Mouse (Mus musculus) kidney, adult 2 months (tissue): ENCODE results near the gene Crlf1. TPM values are rescaled to one million over a fixed set of nuclear protein-coding genes. Genes with fewer than 3 reads are reported as not detected.
A peak's percentile ranks its signal among the peaks of the same experiment; 100 is the strongest.

Source experiments
- DNase-seq: peaks from one replicate; pipeline ENCODE4 v3.0.0; 2021
- H3K27ac ChIP-seq: fragments of 200-500 bp; 2 replicates; pipeline ENCODE4 v1.5.1; 2012; ENCODE audit warnings: low read depth, low read length, control low read depth, inconsistent platforms; ENCODE audit not compliant: insufficient read depth
- H3K27me3 ChIP-seq: fragments of 200-500 bp; replicated peaks from 2 replicates; pipeline ENCODE4 v1.6.1; 2012; ENCODE audit warnings: mild to moderate bottlenecking, moderate library complexity, low read length, inconsistent platforms; ENCODE audit not compliant: control insufficient read depth, insufficient read depth
- H3K36me3 ChIP-seq: fragments of 200-500 bp; 2 replicates; pipeline ENCODE4 v1.6.1; 2012; ENCODE audit warnings: mild to moderate bottlenecking, moderate library complexity, low read length, inconsistent platforms; ENCODE audit not compliant: control insufficient read depth, insufficient read depth
- H3K4me1 ChIP-seq: fragments of 200-500 bp; 2 replicates; pipeline ENCODE4 v1.6.1; 2011; ENCODE audit warnings: low read length; ENCODE audit not compliant: control insufficient read depth, insufficient read depth
- H3K4me3 ChIP-seq: fragments of 200-500 bp; 2 replicates; pipeline ENCODE4 v1.5.1; 2011; ENCODE audit warnings: mild to moderate bottlenecking, low read depth, low read length, control low read depth; ENCODE audit not compliant: insufficient read depth
- CTCF ChIP-seq: fragments of 200-500 bp; conservative IDR thresholded peaks from 2 replicates; pipeline ENCODE4 v1.5.1; 2011; ENCODE audit warnings: low read depth, mild to moderate bottlenecking, control low read depth, low read length, moderate library complexity, mixed read lengths; ENCODE audit not compliant: insufficient read depth, insufficient read length
- POLR2A ChIP-seq: fragments of 200-500 bp; IDR thresholded peaks from one replicate; pipeline ENCODE4 v1.6.1; 2011; ENCODE audit warnings: low read depth, low read length, control low read depth
- WGBS: fragments of 180-500 bp; shearing (Covaris S2); methylation state at CpG from one replicate; pipeline ENCODE4 v1.1.7; 2018; 5-methylcytosine and 5-hydroxymethylcytosine counted together
- polyA plus RNA-seq: library from polyadenylated mRNA; depleted of rRNA; stranded (reverse); fragments of >200 nt; gene quantifications from 2 replicates; pipeline ENCODE4 v1.2.3, GENCODE M21; 2012

Gene Crlf1
- polyA plus RNA-seq, 1 experiment: 2.6 TPM

DNA sequence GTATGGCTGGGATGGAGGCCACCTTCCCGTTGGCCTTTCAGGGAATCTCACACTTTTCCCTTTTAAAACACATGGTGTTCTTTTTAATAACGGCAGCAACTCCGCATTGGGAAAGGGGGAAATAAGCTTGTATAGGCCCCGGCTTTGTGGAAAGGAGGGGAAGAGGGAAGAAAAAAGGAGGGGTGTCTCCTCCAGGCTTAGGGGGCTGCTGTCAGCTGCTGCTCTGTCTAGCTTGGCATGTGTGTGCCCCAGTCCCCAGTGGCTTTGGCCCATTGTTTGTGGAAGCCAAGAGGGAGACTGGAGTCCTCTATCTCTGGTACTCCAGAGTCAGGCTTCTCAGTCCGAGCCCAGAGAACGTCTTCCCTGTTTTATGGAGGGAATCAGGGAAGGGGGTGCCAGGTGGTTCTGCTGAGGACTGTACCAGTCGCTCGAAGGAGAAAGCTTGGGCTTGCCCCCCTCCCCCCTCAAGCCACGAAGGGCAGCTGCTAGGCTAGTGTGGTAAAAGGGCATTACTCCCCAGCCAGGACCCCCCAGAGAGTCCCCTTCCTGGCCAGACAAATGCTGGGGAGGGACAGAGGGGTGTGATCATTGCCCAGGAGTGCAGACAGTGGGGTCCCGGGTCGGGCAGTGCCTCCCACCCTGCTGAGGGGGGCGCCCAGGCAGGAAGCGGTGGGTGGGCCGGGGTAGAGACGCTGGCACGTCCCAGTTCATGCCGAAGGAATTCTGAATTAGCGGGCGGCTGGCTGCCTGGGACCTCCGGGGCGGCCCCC, 2.2 kb downstream of the Crlf1 start:
- Histone ChIP-seq H3K4me1 (no peaks in the 10 kb centered on the region), H3K27me3 (peaks cover 9% of the 10 kb centered on the region; the same call in 1 of the 2 replicates), H3K27ac (no peak overlapping the region), H3K36me3 (no peaks in the 10 kb centered on the region), H3K4me3 (no peak overlapping the region)
- no peak for DNase-seq
- no peak for TF ChIP-seq CTCF
- TF ChIP-seq POLR2A: no peak
- WGBS: 18% methylated on average over 21 of the region's 21 CpGs

DNA sequence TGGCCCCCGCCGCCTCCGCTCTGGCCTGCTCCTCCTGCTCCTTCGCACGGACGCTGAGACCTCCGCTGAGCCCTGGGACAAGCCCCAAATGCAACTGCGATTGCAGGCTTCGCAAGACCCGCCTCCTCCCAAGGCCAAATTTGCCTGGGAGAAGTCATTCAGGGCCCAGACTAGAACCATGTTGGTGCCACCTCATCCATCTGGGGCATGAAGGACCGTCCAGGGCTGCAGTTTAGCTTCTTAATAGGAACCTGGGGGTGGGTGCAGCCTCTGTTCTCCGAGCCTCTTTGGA, 2.8 kb downstream of the Crlf1 start:
- H3K27me3 ChIP-seq: peaks cover 9% of the 10 kb centered on the region; the same call in 1 of the 2 replicates
- no peak overlapping the region for H3K4me3 ChIP-seq
- no peak for DNase-seq
- H3K27ac ChIP-seq: no peak overlapping the region
- TF ChIP-seq CTCF (no peak), POLR2A (no peak)
- 25% methylated on average over 12 of the region's 12 CpGs for WGBS
- no peaks in the 10 kb centered on the region for H3K4me1 ChIP-seq
- no peaks in the 10 kb centered on the region for H3K36me3 ChIP-seq

GRCm38 (mm10) chr8:70500386-70501301, 7.7 kb downstream of the Crlf1 start:
- DNase-seq: peak; percentile 51
- WGBS: 13% methylated on average over 39 of the region's 39 CpGs
- no peak for TF ChIP-seq CTCF
- TF ChIP-seq POLR2A: no peak
- Histone ChIP-seq H3K4me1 (peaks cover 5% of the 10 kb centered on the region; the same call in 1 of the 2 replicates), H3K36me3 (no peaks in the 10 kb centered on the region), H3K27me3 (no peaks in the 10 kb centered on the region), H3K27ac (no peak overlapping the region), H3K4me3 (no peak overlapping the region)

DNA sequence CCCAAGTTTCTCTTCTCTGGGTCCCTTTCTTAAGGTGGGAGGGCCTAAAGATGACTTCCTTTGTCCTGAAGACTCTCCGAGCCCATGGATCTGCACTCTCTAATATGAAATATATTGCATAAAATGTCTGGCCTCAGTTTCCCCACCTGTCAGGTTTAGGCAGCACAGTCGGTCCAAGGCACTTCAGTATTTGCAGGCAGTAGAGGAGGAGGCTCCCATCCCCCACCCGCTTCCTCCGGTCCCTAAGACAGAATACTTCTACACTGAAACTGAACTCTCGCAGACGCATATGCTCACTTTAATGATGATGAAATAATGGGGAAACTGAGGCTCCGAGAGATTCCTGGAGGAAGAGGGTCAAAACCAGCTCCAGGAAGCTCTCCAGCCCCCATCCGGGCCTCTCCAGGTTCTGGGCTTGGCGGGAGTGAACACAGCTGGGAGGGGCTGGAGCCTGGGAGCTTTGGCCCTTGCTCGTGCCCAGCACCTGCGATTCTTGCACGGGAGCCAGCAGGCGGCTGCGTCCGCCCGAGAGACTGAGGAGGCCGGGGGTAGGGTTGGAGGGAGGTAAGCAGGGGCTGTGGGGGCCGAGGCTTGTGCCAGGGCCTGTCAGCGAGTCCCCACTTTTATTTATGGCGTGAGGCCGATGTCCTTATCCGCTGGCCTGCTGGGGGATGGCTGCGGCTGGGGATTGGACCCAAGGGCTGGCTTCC, 9.0 kb downstream of the Crlf1 start:
- 32% methylated on average over 23 of the region's 23 CpGs for WGBS
- Histone ChIP-seq H3K27ac (no peak overlapping the region), H3K27me3 (no peaks in the 10 kb centered on the region), H3K4me1 (peaks cover 10% of the 10 kb centered on the region; the same call in 1 of the 2 replicates), H3K4me3 (no peak overlapping the region), H3K36me3 (no peaks in the 10 kb centered on the region)
- TF ChIP-seq CTCF (no peak), POLR2A (no peak)
- no peak for DNase-seq

GRCm38 (mm10) chr8:70502540-70502939, 9.6 kb downstream of the Crlf1 start:
- TF ChIP-seq CTCF: no peak
- no peak for TF ChIP-seq POLR2A
- Histone ChIP-seq H3K27ac (no peak overlapping the region), H3K4me3 (no peak overlapping the region), H3K4me1 (peaks cover 10% of the 10 kb centered on the region; the same call in 1 of the 2 replicates), H3K36me3 (no peaks in the 10 kb centered on the region; the same call in 1 of the 2 replicates), H3K27me3 (no peaks in the 10 kb centered on the region)
- 61% methylated on average over 12 of the region's 12 CpGs for WGBS
- no peak for DNase-seq

DNA sequence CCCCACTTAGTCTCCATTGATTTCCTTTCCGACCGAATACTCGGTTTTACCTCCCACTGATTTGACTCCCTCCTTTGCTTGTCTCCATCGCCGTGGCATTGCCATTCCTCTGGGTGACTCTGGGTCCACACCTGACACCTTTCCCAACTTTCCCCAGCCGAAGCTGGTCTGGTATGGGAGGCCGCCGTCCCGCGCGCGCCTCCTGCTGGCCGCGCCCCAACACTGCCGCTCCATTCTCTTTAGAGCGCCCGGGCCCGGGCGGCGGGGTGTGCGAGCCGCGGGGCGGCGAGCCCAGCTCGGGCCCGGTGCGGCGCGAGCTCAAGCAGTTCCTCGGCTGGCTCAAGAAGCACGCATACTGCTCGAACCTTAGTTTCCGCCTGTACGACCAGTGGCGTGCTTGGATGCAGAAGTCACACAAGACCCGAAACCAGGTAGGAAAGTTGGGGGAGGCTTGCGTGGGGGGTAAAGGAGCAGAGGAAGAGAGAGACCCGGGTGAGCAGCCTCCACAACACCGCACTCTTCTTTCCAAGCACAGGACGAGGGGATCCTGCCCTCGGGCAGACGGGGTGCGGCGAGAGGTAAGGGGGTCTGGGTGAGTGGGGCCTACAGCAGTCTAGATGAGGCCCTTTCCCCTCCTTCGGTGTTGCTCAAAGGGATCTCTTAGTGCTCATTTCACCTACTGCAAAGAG, 10.2 kb downstream of the Crlf1 start:
- TF ChIP-seq CTCF: peak; percentile 67
- TF ChIP-seq POLR2A: no peak
- WGBS: 18% methylated on average over 46 of the region's 46 CpGs
- no peak overlapping the region for H3K4me3 ChIP-seq
- H3K4me1 ChIP-seq: peaks cover 10% of the 10 kb centered on the region; the same call in 1 of the 2 replicates
- no peaks in the 10 kb centered on the region; the same call in 1 of the 2 replicates for H3K36me3 ChIP-seq
- H3K27ac ChIP-seq: no peak overlapping the region
- H3K27me3 ChIP-seq: no peaks in the 10 kb centered on the region
- DNase-seq: peak; percentile 76
